Mouse (Mus musculus): ENCODE measurements at regions not wholly inside any gene's neighbourhood (a gene's known extent, or its start where the extent isn't known, plus 50 kb on each side); places are given as distances from the start of the nearest gene placed in this dataset.

DNA sequence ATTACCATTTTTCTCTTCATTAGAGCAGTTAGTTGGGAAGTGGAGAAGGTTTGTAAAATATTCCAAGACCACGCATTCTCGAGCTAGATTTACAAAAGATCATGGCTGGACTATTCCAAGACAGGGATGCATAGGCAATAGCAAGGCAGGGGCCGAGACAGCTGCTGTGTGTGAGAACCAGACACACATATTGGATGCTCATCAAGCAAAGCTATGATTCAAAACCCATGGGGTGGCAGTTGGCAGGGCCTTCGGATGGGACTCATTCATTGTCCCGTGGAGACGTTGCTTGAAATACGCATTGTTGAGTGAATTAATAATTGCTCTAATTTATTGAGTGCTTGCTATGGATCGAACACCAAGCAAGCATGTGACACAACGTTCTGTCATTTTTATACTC is 239.6 kb downstream of the Epha4 start:
- DNase-seq: no peak
- no peak for ATAC-seq
- Histone ChIP-seq H3K4me3 (ENCODE audit: low read depth, low read length) (no peak overlapping the region), H3K4me2 (ENCODE audit: low read depth) (no peak overlapping the region), H3K27ac (ENCODE audit: low read depth, low read length) (no peak overlapping the region), H3K36me3 (ENCODE audit: insufficient read depth) (no peaks in the 10 kb centered on the region), H3K4me1 (ENCODE audit: insufficient read depth) (no peaks in the 10 kb centered on the region), H3K9ac (no peak overlapping the region), H3K9me3 (ENCODE audit: low read length) (no peaks in the 10 kb centered on the region), H3K27me3 (ENCODE audit: insufficient read depth, low read length) (no peaks in the 10 kb centered on the region)
- 31% methylated on average over 9 of the region's 9 CpGs for WGBS
- no peak for TF ChIP-seq CTCF (IDR thresholded peaks at IDR 0.05; ENCODE audit: low read depth)

DNA sequence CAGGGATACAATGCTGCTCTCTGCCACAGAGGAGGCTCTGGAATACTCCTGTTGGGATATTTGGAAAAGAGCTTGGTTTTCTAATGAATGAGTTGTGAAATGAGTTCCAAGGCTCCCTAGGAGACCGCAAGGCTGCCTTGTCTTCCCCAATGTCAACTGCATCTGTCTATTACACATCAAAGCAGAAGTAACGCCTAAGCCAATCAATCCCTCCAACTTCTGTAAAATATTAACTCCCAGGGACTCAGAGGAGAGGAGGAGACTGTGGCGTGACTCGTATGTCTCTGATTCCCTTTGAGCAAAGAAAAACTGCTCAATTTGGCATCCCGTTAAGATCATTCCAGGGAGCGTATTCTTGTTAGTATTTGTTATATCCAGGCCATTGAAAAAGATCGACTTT is 235.3 kb downstream of the Epha4 start:
- Histone ChIP-seq H3K27me3 (ENCODE audit: insufficient read depth, low read length) (no peaks in the 10 kb centered on the region), H3K4me1 (ENCODE audit: insufficient read depth) (no peaks in the 10 kb centered on the region), H3K36me3 (ENCODE audit: insufficient read depth) (no peaks in the 10 kb centered on the region), H3K4me2 (ENCODE audit: low read depth) (no peak overlapping the region), H3K4me3 (ENCODE audit: low read depth, low read length) (no peak overlapping the region), H3K27ac (ENCODE audit: low read depth, low read length) (no peak overlapping the region), H3K9me3 (ENCODE audit: low read length) (no peaks in the 10 kb centered on the region), H3K9ac (no peak overlapping the region)
- WGBS: 58% methylated on average over 7 of the region's 7 CpGs
- DNase-seq (no peak), ATAC-seq (no peak)
- no peak for TF ChIP-seq CTCF (IDR thresholded peaks at IDR 0.05; ENCODE audit: low read depth)

DNA sequence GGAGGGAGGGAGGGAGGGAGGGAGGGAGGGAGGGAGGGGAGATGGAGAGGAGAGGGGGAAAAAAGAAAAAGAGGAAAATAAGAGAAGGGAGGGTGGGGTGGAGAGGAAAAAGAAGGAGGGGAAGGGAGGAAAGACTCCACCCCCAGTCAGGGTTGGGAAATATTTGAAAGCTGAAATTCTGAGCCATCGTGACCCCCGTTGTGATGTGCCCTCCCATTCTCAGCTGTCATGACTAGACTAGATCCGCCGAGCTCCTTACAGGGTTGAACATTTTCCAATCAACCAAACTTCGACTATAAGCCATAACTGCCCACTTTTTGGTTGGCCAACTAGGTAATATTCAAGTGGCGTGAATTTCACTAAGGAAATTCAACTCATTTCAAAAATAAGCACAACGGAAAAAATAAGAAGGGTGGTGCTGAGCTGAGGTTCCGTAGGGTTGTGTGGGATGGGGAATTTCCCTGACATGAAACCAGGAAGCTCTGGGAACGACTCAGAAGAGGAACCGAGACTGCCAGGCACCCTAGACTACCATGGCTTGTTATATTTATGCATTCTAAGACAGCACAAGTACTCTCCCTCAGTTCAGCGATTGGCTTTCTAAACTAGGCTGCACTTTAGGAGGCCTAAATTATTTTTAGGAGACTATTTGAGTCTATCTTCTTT is 234.4 kb downstream of the Epha4 start:
- WGBS: 90% methylated on average over 11 of the region's 11 CpGs
- Histone ChIP-seq H3K4me3 (ENCODE audit: low read depth, low read length) (no peak overlapping the region), H3K4me2 (ENCODE audit: low read depth) (no peak overlapping the region), H3K9me3 (ENCODE audit: low read length) (no peaks in the 10 kb centered on the region), H3K27me3 (ENCODE audit: insufficient read depth, low read length) (no peaks in the 10 kb centered on the region), H3K9ac (no peak overlapping the region), H3K4me1 (ENCODE audit: insufficient read depth) (no peaks in the 10 kb centered on the region), H3K27ac (ENCODE audit: low read depth, low read length) (no peak overlapping the region), H3K36me3 (ENCODE audit: insufficient read depth) (no peaks in the 10 kb centered on the region)
- ATAC-seq (no peak), DNase-seq (no peak)
- no peak for TF ChIP-seq CTCF (IDR thresholded peaks at IDR 0.05; ENCODE audit: low read depth)

DNA sequence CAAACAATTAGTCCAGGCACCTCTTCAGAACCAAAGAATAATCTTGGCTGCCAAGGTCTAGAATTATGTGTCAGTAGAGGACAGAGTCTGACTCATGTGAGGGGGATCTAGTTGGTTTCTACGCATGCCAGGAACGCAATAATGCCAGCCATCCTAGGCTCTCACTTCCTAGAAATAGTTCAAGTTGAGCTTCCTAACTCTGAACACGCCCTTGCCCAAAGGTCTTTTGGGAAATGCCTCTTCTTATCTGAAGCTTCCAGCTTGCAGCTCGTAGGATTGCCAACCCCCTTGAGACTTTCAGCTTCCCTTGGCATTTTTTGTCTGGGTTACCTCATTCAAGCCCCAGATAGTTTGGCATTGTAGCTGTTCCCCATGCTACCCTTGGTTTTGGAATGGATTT is 233.1 kb downstream of the Epha4 start:
- H3K4me3 ChIP-seq (ENCODE audit: low read depth, low read length): no peak overlapping the region
- H3K27ac ChIP-seq (ENCODE audit: low read depth, low read length): no peak overlapping the region
- TF ChIP-seq CTCF (IDR thresholded peaks at IDR 0.05; ENCODE audit: low read depth): no peak
- H3K9me3 ChIP-seq (ENCODE audit: low read length): no peaks in the 10 kb centered on the region
- no peaks in the 10 kb centered on the region for H3K36me3 ChIP-seq (ENCODE audit: insufficient read depth)
- DNase-seq: no peak
- no peak overlapping the region for H3K4me2 ChIP-seq (ENCODE audit: low read depth)
- no peaks in the 10 kb centered on the region for H3K4me1 ChIP-seq (ENCODE audit: insufficient read depth)
- no peak overlapping the region for H3K9ac ChIP-seq
- 94% methylated on average over 4 of the region's 4 CpGs for WGBS
- no peaks in the 10 kb centered on the region for H3K27me3 ChIP-seq (ENCODE audit: insufficient read depth, low read length)
- ATAC-seq: no peak

DNA sequence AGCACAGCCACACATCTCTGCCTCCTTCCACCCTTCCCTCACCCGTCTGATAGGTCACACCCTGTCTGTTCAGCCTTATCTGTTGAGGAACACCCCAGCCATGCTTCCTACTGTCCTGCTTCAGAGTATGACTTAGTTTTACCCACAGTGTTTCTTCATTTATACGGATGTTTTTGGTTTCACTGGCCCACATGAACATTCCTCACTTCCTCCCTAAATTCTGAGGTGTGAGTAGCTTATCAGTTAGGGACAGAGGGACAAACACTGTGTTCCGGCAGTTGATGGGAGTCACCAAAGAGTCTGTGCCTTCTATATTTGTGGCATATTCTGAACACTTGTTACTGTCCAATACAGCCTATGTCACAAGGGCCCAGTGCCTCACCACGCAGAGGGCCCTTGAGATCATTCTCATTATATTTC is 216.2 kb downstream of the Epha4 start:
- ATAC-seq: no peak
- Histone ChIP-seq H3K27me3 (ENCODE audit: insufficient read depth, low read length) (no peaks in the 10 kb centered on the region), H3K27ac (ENCODE audit: low read depth, low read length) (no peak overlapping the region), H3K4me1 (ENCODE audit: insufficient read depth) (no peaks in the 10 kb centered on the region), H3K36me3 (ENCODE audit: insufficient read depth) (no peaks in the 10 kb centered on the region), H3K9me3 (ENCODE audit: low read length) (no peaks in the 10 kb centered on the region), H3K4me2 (ENCODE audit: low read depth) (no peak overlapping the region), H3K4me3 (ENCODE audit: low read depth, low read length) (no peak overlapping the region), H3K9ac (no peak overlapping the region)
- 87% methylated on average over 4 of the region's 4 CpGs for WGBS
- no peak for DNase-seq
- no peak for TF ChIP-seq CTCF (IDR thresholded peaks at IDR 0.05; ENCODE audit: low read depth)

DNA sequence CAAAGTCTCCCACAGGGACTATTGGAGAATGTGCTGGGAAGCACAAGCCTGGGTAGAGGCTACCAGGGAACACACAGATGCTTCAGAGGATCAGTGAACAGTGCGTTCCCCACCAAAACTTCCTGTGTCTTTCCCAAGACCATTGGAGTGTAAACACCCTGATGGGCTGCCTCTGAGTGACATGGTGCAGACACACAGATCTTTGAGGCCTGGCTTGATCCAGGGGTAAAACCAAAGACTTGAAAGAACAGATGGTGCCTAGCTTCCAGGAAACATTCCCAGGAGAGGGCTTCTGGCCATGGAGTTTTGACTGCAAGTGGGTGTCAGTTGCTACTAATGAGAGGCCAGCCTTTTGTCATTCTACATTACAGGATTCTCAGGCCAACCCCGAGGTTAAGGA is 214.1 kb downstream of the Epha4 start:
- Histone ChIP-seq H3K27me3 (ENCODE audit: insufficient read depth, low read length) (no peaks in the 10 kb centered on the region), H3K36me3 (ENCODE audit: insufficient read depth) (no peaks in the 10 kb centered on the region), H3K9ac (no peak overlapping the region), H3K9me3 (ENCODE audit: low read length) (no peaks in the 10 kb centered on the region), H3K4me3 (ENCODE audit: low read depth, low read length) (no peak overlapping the region), H3K4me2 (ENCODE audit: low read depth) (no peak overlapping the region), H3K27ac (ENCODE audit: low read depth, low read length) (no peak overlapping the region), H3K4me1 (ENCODE audit: insufficient read depth) (no peaks in the 10 kb centered on the region)
- ATAC-seq (no peak), DNase-seq (no peak)
- 72% methylated on average over 2 of the region's 2 CpGs for WGBS
- no peak for TF ChIP-seq CTCF (IDR thresholded peaks at IDR 0.05; ENCODE audit: low read depth)

DNA sequence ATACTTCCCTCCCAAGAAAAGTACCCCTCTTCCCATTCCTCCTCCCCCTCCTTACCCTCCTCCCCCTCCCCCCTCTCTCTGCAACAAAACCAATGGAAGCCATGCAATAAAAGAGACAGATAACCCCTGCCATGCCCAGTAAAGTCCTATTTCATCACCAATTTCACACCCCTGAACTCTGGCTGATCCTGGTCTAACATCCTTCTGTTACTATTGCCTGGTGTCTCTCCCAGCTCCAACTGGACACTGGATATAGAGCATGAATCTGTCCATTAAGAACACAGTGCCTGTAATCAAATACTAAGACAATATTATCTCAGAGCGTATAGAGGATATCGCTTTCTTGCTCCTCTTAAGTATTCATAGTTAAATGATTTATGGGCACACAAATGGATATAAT is 210.1 kb downstream of the Epha4 start:
- ATAC-seq (no peak), DNase-seq (no peak)
- H3K9me3 ChIP-seq (ENCODE audit: low read length): no peaks in the 10 kb centered on the region
- no peak for TF ChIP-seq CTCF (IDR thresholded peaks at IDR 0.05; ENCODE audit: low read depth)
- H3K4me2 ChIP-seq (ENCODE audit: low read depth): no peak overlapping the region
- H3K27me3 ChIP-seq (ENCODE audit: insufficient read depth, low read length): no peaks in the 10 kb centered on the region
- H3K9ac ChIP-seq: no peak overlapping the region
- no peaks in the 10 kb centered on the region for H3K36me3 ChIP-seq (ENCODE audit: insufficient read depth)
- H3K4me3 ChIP-seq (ENCODE audit: low read depth, low read length): no peak overlapping the region
- 98% methylated on average over 2 of the region's 2 CpGs for WGBS
- no peak overlapping the region for H3K27ac ChIP-seq (ENCODE audit: low read depth, low read length)
- no peaks in the 10 kb centered on the region for H3K4me1 ChIP-seq (ENCODE audit: insufficient read depth)

Data from forebrain, postnatal 0 days (tissue).